Mouse (Mus musculus) cerebellum, adult 11 months (tissue): ENCODE measurements around the gene Rabl6.

Experiments
- DNase-seq: peaks from one replicate; pipeline ENCODE4 v3.0.0; 2022

Gene Rabl6

DNA sequence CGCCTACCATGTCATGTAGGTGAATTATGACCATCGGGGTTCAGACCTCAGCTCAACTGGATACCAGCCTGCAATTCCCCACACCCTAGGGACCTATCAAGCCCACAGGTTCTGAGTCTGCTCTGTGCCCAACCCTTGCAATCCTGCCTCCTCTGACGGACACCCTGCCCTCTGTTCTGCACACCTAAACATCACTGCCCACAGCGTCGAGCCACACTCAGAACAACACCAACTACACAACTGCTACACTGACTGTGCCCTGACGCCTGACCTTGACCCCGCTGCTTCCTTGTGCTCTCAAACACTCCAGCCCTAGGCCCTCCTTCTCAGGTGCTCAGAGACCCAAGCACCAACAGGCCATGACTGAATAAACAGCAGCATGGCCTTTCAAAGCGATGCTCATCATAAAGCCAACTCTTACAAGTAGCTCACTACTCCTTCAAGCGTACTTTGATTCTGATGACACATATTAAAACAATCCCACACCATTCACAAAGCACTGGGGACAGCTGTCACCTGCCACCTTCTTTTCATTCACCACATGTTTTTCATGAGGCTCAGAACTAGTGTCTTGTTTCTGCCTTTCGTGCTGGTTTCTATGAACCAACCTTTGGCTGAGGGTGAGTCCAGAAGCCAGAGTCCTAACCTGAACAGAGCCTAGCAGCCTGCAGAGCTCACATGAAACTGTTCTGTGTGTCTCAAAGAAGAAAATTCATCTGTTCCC lies 66.5 kb downstream of the Rabl6 start:
- DNase-seq: no peak

- DNase-seq: no peak
Measured at GRCm38 (mm10) chr2:25540541-25540948, 67.8 kb downstream of the Rabl6 start.

DNA sequence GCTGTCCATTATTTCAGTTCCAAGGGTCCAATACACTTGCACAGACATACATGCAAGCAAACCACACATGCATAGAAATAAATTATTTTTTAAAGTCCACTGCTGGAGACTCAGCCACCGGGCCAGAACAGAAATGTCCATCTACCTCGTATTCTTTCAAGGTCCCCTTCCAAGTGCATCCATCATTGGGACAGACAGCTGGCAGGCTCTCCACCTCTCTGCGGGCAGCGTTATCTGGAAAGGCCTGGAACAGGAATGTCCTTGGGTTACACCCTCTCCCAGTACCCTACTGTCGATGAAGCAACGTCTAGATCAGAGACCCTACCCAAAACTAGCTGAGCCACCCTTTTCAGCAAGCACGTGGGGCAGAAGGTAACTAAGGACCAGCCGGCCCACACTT lies 71.8 kb downstream of the Rabl6 start:
- no peak for DNase-seq

GRCm38 (mm10) chr2:25534866-25535182 lies 73.5 kb downstream of the Rabl6 start:
- DNase-seq: no peak

GRCm38 (mm10) chr2:25534178-25534865 lies 74.0 kb downstream of the Rabl6 start:
- peak; percentile 72 for DNase-seq

DNA sequence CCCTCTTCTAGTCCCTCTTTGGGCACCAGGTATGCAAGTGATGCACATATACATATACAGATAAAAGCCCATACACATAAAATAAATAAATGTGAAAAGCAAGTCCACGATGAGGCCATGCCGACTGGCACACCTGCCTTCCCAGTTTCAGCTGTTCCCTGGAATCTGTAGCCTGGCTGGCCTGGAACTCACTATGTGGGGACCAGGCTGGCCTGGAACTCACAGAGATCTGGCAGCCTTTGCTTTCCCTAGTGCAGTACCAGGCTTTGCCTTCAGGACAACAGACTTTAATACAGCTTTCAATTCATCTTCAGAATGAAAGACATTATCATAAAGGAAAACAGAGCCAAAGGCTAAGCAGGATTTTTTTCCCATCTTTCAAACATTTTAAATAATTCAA lies 74.6 kb downstream of the Rabl6 start:
- no peak for DNase-seq
